Mouse (Mus musculus): ENCODE results near the gene Fgfr2.

The Fgfr2 gene

DNA sequence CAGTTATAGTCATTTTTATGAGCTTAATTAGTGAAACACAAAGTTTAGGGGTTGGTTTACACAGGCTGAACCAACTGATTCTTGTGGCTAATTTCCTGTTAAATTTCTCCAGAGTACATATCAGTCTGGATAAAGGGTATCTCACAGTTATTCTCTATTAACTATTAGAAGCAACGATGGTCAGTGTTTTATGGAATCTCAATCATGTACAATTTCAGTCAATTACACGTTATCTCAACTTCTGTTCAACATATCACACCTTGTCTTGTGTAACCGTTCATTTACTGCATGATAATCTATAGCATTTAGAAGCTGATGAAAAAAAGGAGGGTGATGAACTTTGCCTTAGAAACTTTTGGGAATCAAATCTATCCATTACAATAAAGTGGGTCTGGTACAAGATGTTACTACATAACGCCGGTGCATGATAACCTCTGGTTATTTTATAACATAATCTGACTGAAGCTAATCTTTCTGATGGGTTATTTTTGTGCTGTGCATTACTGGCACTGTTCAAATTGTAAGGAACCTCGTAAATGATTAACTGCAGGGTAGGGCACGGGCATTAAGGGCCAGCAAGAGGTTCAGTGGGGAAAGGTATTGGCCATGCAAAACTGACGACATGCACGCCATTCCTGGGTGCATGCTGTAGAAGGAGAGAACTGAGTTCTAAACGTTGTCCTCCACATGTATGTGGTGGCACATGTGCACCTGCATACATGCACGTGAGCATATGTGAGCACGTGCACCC lies 2121.0 kb downstream of the Fgfr2 start:
- no peak for DNase-seq (ENCODE audit: low read depth, low spot score)

DNA sequence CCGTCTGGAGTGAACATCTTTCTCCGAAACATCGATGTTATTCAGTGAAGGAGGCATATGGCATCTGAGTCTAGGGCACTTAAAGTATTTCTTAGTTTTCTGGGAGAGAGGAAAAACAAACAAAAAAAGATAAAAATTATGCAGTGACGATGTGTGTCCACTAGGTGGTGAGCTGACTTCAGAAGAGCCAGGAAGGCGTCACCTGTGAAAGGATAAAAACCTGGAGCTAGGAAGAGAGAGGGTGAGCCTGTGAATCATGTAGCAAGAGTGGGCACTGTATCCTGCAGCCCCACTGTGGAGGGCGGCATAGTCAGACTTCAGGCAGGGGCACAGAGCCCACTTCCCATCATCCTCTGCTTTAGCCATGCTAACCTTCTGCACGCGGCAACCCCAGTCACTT lies 2129.2 kb downstream of the Fgfr2 start:
- no peak for DNase-seq (ENCODE audit: low read depth, low spot score)

DNA sequence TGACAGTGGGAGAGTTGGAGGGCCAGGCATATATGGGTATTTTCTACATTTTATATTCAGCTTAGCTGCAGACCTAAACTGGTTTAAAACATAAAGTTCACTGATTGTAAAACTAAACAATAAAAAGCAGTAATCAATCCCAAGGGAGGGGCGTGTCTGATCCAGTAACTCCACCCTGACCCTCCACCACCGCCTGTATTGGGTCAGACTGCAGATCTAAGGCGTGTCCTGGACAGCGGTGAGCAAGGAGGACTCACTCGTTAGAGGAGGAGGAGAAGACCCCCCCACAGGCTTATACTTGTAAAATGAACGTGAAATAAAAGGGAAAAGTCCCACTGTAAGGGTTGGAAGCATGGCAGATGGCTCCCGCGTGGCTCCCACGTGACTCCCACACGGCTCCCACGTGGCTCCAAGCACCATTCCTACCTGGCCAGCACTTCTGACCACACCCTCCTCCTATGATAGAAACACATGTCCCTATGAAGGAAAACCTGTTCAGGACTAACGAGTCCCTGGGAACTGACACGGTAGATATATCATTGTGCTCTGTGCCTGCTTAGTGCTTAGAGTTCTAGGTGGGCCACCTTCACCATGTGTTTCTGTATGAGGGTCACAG lies 2131.9 kb downstream of the Fgfr2 start:
- no peak for DNase-seq (ENCODE audit: low read depth, low spot score)

DNA sequence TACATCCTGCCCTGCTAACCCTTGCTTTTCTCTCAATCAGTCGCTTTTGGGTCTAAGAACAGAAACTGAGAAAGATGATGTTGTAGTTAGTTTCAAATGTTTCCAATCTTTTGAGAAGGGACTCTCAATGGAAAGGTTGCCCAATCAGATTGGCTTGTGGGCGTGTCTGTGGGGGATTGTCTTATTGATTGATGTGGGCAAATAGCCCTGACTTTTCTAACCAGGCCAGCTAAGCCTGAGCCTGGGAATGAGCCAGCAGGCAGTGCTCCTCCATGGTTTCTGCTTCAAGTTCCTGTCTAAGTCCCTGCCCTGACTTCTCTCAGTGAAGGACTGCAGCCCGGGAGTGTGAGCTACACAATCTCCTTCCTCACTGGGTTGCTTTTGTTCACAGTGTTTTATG lies 2133.8 kb downstream of the Fgfr2 start:
- no peak for DNase-seq (ENCODE audit: low read depth, low spot score)

DNA sequence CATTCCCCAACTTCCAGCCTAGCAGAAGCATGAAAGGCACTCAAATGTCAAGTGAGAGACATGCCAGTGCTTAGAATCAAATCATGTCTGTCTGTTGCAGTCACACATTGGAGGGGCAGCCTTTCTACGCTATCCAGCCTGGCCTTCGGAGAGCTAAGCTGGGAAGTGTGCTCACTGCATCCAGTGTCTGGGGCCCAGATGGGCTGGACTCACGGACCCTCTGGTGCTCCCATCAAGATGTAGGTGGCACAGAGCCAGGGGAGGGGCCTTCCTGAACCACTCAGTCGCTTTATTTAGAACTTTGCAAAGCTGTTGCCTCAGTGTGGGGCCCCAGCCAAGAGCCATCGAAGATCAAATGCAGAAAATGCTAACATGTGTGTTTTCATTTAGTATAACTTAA lies 2135.0 kb downstream of the Fgfr2 start:
- no peak for DNase-seq (ENCODE audit: low read depth, low spot score)

DNA sequence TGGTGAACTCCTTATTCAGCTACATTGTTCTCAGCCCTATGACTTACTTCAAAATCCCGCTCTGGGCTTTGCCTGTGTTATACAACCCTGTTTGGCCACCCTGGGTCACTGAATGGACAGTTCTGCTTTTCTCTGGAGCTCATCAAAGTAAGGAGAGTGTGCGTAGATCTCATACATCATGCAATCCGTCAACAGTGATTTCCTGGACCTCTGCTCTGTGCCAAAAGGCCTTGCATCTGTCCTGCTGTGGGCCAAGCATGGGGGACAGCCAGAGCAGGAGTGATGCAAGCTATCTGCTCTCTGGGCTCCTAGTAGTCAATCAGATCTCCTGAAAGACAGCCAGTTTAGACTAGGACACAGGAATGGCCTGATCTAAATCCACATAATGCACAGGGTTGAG lies 2137.4 kb downstream of the Fgfr2 start:
- DNase-seq (ENCODE audit: low read depth, low spot score), result no peak

DNA sequence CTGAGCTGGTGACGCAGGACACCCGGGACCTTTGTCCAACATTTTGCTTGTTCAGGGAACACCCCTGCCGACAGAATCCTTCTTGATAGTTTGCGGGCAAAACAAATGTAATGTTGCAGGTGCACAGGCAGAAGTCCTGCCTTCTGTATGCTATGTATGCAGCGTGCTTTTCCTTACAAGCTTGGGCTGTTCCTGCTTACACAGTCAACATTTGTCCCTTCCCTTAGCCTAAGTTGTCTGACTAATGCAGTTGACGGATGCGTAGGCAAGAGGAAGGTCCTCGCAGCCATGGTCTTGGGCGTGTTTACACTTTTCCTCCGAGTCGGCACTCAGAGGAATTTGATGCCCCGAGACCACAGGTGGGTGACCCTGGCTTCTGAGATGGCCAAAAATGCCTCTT lies 2138.0 kb downstream of the Fgfr2 start:
- no peak for DNase-seq (ENCODE audit: low read depth, low spot score)

DNA sequence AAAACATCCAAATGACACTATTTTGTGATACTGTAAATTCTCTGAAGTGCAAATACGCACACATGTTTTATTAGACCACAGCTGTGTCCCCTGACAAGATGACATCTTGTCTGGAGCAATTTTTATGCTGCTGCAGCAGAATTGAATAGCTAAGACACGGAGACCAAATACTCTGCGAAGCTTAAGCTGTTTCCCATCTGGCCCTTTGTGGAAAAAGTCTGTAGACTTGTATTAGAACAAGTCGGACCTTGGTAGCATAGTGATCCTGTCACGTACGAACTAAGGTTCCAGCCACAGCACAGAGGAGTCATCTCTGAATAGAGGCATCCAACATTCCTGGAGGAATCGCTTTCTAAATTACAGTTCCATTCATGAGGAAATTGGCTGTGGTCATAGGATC lies 2138.9 kb downstream of the Fgfr2 start:
- DNase-seq (ENCODE audit: low read depth, low spot score), result no peak

DNA sequence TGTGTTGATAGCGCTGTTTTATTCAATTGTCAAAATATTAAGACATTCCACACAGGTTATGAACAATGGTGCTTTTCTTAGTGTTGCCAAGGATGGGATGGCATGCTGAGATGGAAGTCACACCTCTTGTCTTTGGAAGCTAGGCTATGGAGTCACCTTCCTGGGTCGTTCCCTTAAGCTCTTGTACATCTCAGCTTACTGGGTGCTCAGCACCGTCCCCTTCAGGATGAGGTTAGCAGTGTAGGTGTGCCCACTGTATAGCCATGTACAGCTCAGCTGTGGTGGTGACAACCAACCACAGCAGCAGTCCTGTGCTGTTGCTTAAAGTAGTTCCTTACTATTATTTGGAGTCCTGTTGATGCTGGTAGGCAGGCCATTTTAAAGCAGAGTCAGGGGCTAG lies 2140.3 kb downstream of the Fgfr2 start:
- DNase-seq (ENCODE audit: low read depth, low spot score), result no peak

DNA sequence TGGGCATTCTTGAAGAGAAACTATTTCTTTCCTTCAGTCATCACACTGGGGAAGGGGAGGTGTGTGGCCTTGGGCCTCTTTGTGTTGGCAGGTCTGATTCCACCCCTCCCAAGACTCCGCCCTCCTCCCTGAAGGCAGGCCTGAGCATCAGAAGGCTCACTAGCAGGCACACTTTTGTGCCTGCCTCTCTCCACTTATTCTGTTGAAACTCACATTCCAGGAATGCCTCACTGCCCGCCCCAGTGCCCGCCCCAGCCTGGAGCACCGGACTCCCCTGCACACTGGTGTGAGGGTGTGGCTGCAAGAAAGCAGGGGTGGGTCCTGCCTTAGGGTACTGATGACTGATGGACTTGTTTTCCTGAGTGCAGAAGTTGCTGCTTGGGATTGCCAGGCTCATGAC lies 2140.8 kb downstream of the Fgfr2 start:
- DNase-seq (ENCODE audit: low read depth, low spot score), result no peak

DNA sequence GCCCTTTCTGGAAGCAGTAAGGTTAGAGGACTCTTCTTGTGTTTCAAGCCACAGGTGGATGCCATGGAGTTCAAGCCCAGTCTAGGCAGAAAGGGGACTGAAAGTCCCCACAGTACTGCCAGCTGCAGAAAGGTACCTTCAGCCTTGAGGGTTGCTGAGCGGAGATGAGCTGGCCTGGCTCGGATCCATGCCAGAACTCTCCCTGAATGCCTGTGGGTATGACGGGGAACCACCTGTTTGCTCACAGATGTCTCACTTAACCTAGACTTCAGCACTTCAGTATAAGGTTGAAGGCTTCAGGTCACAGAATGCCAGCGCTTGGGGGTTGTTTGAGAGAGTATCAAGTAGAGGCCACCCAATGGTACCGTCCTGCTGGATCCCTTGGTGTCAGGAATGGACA lies 2143.0 kb downstream of the Fgfr2 start:
- no peak for DNase-seq (ENCODE audit: low read depth, low spot score)

DNA sequence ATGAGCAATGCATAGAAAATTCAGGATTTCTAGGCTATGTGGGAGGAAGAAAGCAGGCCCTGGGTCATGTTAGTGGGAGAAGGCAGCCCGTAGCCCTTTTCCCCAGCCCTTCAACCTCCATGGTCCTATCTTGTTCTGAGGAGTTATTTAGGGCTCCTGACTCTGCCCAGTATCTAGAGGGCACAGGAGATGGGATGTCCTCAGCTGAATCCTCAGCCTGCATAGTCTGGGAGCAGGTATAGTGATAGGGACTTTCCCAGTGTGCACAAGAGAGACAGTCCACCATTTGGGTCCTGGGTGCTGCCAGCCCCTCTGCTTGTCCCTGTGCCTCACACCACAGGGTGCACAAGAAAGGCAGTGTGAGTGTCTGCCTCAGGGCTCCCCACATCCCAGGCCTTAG lies 2144.6 kb downstream of the Fgfr2 start:
- no peak for DNase-seq (ENCODE audit: low read depth, low spot score)

DNA sequence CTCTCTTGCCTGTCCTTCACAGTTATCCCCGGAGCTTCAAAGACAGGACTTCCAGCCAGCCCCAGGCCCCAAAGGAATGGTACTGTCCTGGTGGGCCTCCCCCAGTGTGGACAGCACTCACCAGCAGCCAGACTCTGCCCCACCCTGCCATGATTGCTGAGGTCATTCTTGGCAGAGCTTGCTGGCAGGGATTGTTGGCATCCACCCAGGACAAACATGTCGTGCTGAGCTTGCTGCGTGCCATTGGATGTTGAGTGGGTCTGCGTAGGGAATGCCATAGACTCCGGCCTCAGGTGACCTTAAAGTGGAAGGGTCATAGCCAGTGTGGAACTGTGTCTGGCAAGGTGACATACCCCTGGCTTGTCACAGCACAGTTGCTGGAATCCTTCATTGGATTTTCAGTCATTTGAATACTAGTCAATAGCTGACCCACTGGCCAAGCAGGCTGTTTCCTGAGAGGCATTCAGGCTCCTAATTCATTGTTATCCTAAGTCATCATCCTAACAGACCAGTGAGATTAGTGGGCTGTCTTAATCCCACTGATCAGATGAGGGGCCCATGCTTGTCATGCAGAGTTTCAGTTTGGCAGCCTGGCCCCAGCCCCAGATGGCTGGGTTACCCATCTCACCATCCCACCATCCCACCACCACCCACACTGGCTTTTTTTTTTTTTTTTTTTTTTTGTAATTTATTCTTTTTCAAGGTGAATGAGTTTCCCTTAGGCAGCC lies 2145.2 kb downstream of the Fgfr2 start:
- DNase-seq (ENCODE audit: low read depth, low spot score), result no peak

DNA sequence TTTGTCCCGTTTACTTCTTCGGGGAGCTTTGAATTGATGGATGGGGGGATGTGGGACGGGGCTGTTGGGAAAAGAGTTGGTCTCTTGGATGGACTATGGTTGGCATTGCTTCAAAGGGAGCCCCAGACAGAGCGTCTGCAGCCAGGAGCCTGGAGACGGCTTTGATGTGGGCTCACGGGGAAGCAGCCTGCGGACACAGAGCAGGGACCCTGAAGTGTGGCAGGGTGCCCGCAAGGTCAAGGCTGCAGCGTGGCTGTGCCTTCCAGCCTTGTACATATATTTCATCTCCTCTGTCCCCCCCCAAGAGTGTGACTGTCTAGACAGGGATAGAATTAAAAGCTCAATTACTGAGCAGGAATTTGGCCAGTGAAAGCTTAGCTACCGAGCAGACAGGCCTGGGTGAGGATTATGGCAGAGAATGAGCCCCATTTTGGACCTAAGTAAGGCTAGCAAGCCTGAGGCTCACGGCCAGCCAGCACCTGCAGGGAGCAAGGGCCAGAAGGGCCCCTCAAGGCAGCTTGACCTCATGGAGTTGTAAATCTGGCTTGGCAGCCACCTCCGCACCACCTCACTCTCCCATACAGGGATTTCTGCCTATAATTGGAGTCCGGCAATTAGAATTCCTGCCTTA lies 2146.7 kb downstream of the Fgfr2 start:
- DNase-seq (ENCODE audit: low read depth, low spot score), result no peak

DNA sequence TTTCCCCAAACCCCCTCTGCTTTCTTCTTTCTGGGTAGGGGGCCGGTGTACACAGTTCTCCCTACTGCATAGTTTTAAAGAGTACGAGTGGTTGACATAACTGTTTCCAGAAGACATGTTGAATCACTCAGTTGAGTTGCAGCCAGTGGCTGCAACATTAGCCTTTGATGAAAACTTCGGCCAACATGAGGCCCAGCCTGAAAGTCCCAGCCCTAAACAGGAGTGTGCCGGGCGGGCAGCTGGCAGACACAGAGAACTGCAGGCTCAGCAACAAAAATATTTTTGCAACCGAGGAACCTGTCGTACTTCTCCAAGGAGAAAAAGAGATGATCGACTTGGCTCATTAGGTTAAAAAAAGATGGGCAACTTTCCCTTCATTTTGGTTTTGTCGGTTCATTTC lies 2150.4 kb downstream of the Fgfr2 start:
- DNase-seq (ENCODE audit: low read depth, low spot score), result no peak

DNA sequence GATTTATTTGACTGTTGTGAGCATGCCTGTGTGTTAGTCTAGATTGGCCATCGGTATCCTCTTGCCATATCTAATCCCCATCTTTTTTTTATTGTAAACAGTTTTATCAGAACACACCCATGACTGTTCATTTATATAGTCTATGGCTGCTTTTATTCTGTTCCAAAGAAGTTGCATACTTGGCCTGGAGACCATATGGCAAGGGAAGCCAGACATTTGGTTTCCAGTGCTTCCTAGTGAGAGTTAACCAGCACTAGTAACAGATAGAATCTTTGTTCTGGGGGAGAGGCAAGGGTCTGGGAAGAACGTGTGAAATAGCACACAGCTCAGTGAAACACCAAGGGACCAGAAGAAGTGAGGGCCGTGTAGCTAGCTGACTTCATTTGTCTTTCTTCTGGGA lies 2153.6 kb downstream of the Fgfr2 start:
- DNase-seq (ENCODE audit: low read depth, low spot score), result no peak

DNA sequence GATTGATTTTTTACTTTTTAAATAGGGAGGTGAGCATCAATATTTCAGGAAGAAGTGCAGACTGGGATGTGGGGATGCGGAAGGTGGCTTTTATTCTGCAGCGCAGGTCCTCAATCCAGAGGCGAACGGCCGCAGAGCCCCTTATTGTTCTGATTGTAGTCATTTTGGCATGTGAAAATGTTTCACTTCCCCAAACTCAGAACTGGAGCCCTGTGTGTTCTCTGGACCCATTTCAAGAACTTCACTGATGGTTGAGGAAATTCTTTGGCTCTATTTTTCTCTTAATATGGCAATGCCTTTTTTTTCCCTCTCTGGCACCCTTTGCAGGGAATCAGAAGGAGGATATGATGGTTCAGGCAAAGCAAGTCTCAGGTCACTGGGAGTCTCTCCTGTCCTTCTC lies 2154.1 kb downstream of the Fgfr2 start:
- DNase-seq (ENCODE audit: low read depth, low spot score), result no peak

DNA sequence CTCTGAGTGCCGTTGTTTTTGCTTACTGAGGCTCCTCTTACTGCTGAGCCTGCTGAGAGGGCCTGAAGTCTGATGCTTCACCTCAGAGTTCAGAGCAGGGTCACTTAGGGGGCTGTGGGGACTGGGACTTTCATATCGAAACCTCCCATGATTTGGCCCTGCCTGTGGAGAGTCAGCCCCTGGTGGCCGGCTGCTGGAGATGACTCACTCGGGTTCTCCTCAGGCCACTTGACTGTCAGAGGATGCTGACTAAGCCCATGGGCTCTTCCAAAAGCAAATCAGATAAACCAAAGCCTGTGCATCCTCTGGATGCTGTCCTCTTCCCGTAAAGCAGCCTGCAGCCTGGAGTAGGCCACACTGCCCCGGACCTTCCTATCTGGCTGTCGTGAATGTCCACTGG lies 2154.6 kb downstream of the Fgfr2 start:
- DNase-seq (ENCODE audit: low read depth, low spot score), result no peak

DNA sequence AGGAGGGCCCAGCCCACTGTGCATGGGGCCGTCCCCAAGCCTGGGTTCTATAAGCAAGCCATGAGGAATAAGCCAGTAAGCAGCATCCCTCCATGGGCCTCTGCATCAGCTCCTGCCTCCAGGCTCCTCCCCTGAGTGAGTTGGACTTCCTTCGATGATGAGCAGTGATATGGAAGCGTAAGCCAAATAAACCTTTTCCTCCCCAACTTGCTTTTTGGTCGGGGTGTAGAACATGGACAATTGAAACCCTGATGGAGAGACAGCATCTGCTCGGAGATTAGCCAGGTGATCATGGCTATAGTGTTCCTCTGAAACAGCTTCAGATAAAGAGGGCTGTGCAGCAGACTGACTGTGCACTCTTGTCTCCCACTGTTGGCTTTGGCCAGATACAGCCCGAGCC lies 2155.2 kb downstream of the Fgfr2 start:
- DNase-seq (ENCODE audit: low read depth, low spot score), result no peak

DNA sequence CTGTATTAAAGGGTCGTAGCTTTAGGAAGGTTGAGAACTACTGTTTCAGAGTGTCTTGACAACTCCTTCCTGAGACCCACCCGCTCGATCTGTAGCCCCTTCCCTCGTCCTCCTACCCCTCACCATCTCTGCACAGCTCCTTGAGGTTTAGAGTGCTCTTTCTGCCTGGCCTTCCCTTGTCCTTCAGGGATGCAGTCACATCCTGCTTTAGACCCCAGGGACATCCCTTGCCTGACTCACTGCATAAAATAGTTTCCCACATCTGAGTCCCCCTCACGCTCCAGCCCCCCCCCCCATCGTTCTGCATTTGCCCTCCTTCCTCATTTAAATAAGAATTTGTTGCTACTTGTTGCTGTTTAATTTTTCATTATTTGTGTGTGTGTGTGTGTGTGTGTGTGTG lies 2156.3 kb downstream of the Fgfr2 start:
- no peak for DNase-seq (ENCODE audit: low read depth, low spot score)

DNA sequence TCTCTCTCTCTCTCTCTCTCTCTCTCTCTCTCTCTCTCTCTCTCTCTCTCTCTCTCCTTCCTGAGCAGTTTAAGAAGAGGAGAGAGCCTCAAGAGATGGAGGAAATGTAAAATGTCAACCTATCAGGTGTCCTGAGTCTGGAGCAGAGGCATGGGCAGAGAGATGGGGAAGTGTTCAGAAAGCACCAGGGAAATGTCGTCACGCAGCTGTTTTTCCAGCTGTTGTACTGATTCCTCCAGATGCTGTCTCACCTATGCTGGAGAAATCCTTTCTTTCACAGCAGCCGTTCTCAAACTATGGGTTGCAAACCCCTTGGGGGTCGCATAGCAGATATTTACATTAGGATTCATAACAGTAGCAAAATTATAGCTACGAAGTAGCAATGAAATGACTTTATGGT lies 2156.7 kb downstream of the Fgfr2 start:
- no peak for DNase-seq (ENCODE audit: low read depth, low spot score)

DNA sequence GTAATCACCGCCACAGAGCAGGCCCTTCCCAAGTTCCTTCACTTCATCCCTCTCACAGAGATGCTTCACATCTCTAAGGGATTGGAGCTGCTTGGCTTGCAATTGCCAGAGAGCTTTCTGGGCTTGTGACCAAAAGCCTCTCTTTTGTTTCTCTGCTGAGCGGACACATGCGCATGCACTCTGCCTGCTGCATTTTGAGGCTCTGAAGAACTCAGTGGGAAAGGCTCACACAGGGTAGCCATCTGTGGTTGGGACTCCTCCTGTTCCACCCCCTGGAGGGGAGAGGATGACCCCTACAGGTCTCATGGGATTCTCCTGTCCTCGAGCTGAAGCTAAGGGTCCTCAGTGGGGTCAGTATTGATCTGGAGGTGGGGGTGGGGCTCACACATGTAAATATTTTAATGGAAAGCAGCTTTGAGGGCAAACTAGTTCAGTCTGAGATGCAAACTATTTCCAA lies 2157.2 kb downstream of the Fgfr2 start:
- peak; percentile 75 for DNase-seq (ENCODE audit: low read depth, low spot score)

DNA sequence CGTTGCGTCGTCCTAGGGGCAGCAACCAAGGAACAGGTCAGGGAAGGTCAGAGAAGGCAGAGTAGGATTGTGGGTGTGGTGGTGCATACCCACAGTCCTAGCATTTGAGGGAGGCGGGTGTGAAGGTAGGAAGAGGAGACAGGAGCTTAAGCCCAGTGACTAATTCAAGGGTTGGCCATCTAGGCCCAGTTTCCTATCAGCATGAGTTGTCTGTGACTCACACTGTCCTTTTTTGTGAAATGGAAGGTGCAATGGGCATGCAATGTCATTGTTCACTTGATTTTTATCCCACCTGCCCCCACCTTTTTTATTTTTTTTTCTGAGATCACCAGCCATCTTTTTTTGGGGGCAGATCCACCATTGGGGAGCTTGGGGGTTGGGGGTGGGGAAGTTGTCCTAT lies 2157.8 kb downstream of the Fgfr2 start:
- no peak for DNase-seq (ENCODE audit: low read depth, low spot score)
